Mouse (Mus musculus) CH12.LX (cell line): ENCODE data around the gene Haao.

ENCODE experiments used
- CHD1 ChIP-seq: IDR thresholded peaks from 2 replicates; pipeline ENCODE4 v1.6.1; 2012; ENCODE audit warnings: low read depth, low read length, improper control_type of control experiment, inconsistent platforms
- CTCF ChIP-seq, 2 experiments: IDR thresholded peaks in 1 of 2; conservative IDR thresholded peaks in 1 of 2; 2 replicates each; pipeline ENCODE4 v1.5.1; 2011 to 2012; ENCODE audit warnings: low read depth in 2 of 2, low read length in 2 of 2, improper control_type of control experiment in 1 of 2, inconsistent platforms in 1 of 2, mild to moderate bottlenecking in 1 of 2, moderate library complexity in 1 of 2
- EP300 ChIP-seq: IDR thresholded peaks from 2 replicates; pipeline ENCODE4 v1.6.1; 2011; ENCODE audit warnings: low read length, improper control_type of control experiment
- GABPA ChIP-seq: IDR thresholded peaks from 2 replicates; pipeline ENCODE4 v1.6.1; 2012; ENCODE audit warnings: low read depth, low read length, improper control_type of control experiment, inconsistent platforms; ENCODE audit not compliant: insufficient replicate concordance
- JUND ChIP-seq: conservative IDR thresholded peaks from 2 replicates; pipeline ENCODE4 v1.6.1; 2011; ENCODE audit warnings: low read depth, low read length, improper control_type of control experiment
- MAX ChIP-seq: IDR thresholded peaks from 2 replicates; pipeline ENCODE4 v1.6.1; 2011; ENCODE audit warnings: low read length, improper control_type of control experiment
- MAZ ChIP-seq: IDR thresholded peaks from 2 replicates; pipeline ENCODE4 v1.6.1; 2012; ENCODE audit warnings: low read depth, mild to moderate bottlenecking, inconsistent platforms, low read length, improper control_type of control experiment, moderate library complexity
- NELFE ChIP-seq: IDR thresholded peaks from 2 replicates; pipeline ENCODE4 v1.6.1; 2011; ENCODE audit warnings: low read depth, low read length, improper control_type of control experiment
- NRF1 ChIP-seq: IDR thresholded peaks from 2 replicates; pipeline ENCODE4 v1.6.1; 2014; ENCODE audit warnings: low read depth, mild to moderate bottlenecking, inconsistent platforms, low read length, improper control_type of control experiment, moderate library complexity
- POLR2A ChIP-seq: IDR thresholded peaks from 2 replicates; pipeline ENCODE4 v1.6.1; 2011; ENCODE audit warnings: low read depth, mild to moderate bottlenecking, improper control_type of control experiment, low read length
- POLR2AphosphoS2 ChIP-seq: IDR thresholded peaks from 2 replicates; pipeline ENCODE4 v1.6.1; 2011; ENCODE audit warnings: low read depth, low read length, improper control_type of control experiment
- SIN3A ChIP-seq: IDR thresholded peaks from 2 replicates; pipeline ENCODE4 v1.6.1; 2012; ENCODE audit warnings: low read length, improper control_type of control experiment, inconsistent platforms
- SMC3 ChIP-seq: IDR thresholded peaks from 2 replicates; pipeline ENCODE4 v1.6.1; 2011; ENCODE audit warnings: low read depth, low read length, improper control_type of control experiment
- USF2 ChIP-seq: conservative IDR thresholded peaks from 2 replicates; pipeline ENCODE4 v1.6.1; 2011; ENCODE audit warnings: low read depth, low read length, improper control_type of control experiment

DNA sequence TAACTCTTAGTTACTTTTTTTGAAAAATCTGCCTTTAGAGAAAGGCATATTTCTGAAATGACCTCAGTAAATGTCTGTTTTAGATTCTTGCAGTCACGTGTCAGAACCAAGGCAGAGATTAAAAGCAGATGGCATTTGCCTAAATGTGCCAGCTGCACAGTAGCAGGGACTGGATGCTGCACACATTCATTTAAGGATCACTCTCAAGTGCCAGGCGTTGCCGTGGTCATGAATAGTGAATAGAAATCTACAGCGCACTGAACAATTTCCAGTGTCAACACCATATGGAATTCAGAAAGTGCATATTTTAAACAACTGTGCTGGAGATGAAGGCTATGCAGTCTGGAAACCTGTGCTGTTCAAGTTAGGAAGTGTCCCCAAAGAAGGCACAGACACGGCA, 65.0 kb downstream of the Haao start:
- TF ChIP-seq POLR2AphosphoS2, result no peak
- no peak for TF ChIP-seq GABPA
- TF ChIP-seq CTCF (conservative IDR thresholded peaks at IDR 0.05 in 1 of 2, IDR thresholded peaks at IDR 0.05 in 1 of 2; ENCODE audit: low read depth in 2 of 2, low read length in 2 of 2), result no peak
- no peak for TF ChIP-seq JUND
- TF ChIP-seq USF2, result no peak
- TF ChIP-seq CHD1, result no peak
- TF ChIP-seq EP300, result no peak
- no peak for TF ChIP-seq MAZ
- TF ChIP-seq MAX, result no peak
- TF ChIP-seq NELFE, result no peak
- TF ChIP-seq POLR2A, result no peak
- TF ChIP-seq SIN3A, result no peak
- TF ChIP-seq SMC3, result no peak
- TF ChIP-seq NRF1, result no peak
